ENCODE assay signal across 8 mouse cellular contexts in the genomic region with DNA sequence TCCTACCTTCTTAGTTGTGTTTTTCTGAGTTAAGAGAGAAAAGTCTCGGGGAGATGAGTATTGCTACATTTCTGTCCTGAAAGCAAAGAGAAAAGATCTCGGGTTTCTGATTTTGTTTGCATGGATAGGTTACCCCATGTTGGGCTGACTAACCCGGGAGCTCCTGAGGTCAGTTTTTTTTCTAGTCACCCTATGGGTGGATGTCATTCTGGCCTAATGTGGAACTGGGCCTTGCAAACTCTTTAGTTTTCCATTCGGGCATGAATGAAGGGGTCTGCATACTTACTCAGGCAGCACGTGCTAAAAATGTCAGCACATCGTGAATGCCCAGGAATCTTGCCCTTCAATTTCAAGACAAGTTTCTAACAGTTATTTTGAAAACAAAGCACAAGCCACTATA. TPM values are rescaled to one million over a fixed set of nuclear protein-coding genes. Genes with fewer than 3 reads are reported as not detected.
DNase-seq lines count a peak whose midpoint lies in the region; ATAC-seq lines count a peak whose summit lies in the region.
"Had no signal": no experiment of that assay in that cellular context is flagged by ENCODE, and none has a peak within 500 bp of the region (broad histone marks: within the 10 kb centered on the region; RNA-seq: fewer than 3 reads in every experiment).

No protein-coding gene starts in this region.

- peaks cover 12% of the 10 kb centered on the region for H3K36me3 ChIP-seq in megakaryocyte, embryonic 14.5 days (replicated peaks; ENCODE audit: low read length)
- no peaks in the 10 kb centered on the region for H3K36me3 ChIP-seq in forebrain, embryonic 14.5 days (ENCODE audit: control insufficient read depth, insufficient read depth, low read length)
- H3K36me3 ChIP-seq in liver, embryonic 13.5 days, result peaks cover 18% of the 10 kb centered on the region

- no peak for DNase-seq in forebrain, embryonic 14.5 days (ENCODE audit: low spot score)
- DNase-seq in liver, embryonic 13.5 days, result no peak
- no peak for DNase-seq in cerebellum, adult 18-20 months
- no peak for DNase-seq in cerebellum, adult 11-12 months
- DNase-seq: spleen, adult 18-20 months had no signal

- no peak for ATAC-seq in megakaryocyte, adult 5-6 weeks (ENCODE audit: poor library complexity, severe bottlenecking)
- no peak for ATAC-seq in forebrain, embryonic 14.5 days
- no peak for ATAC-seq in liver, embryonic 13.5 days (ENCODE audit: low read depth)
- no peak for ATAC-seq in granulocyte monocyte progenitor cell, adult 5-6 weeks (replicated peaks; ENCODE audit: poor library complexity, severe bottlenecking)

- H3K4me3 ChIP-seq in megakaryocyte, embryonic 14.5 days (replicated peaks), result peak overlapping the region; percentile 96
- H3K4me3 ChIP-seq in forebrain, embryonic 14.5 days (ENCODE audit: low read depth, low read length), result peak overlapping the region; percentile 67; the same call in 1 of the 2 replicates
- H3K4me3 ChIP-seq in liver, embryonic 13.5 days (replicated peaks), result peak overlapping the region; percentile 81

- no peak overlapping the region for H3K27ac ChIP-seq in forebrain, embryonic 14.5 days (ENCODE audit: low read depth, low read length)
- peak overlapping the region; percentile 71 for H3K27ac ChIP-seq in liver, embryonic 13.5 days

- no peak overlapping the region for H3K9ac ChIP-seq in forebrain, embryonic 14.5 days (ENCODE audit: low read length)
- peak overlapping the region; percentile 86 for H3K9ac ChIP-seq in liver, embryonic 13.5 days

- H3K9me3 ChIP-seq in megakaryocyte, embryonic 14.5 days, result no peaks in the 10 kb centered on the region
- H3K9me3 ChIP-seq in forebrain, embryonic 14.5 days (replicated peaks; ENCODE audit: control insufficient read depth, low read length), result no peaks in the 10 kb centered on the region
- no peaks in the 10 kb centered on the region for H3K9me3 ChIP-seq in liver, embryonic 13.5 days (replicated peaks)

- H3K4me1 ChIP-seq in megakaryocyte, embryonic 14.5 days, result peaks cover 23% of the 10 kb centered on the region
- 0 out of 2 replicates have a peak, but pooled peaks cover 4% of the 10 kb centered on the region for H3K4me1 ChIP-seq in forebrain, embryonic 14.5 days (ENCODE audit: control insufficient read depth, insufficient read depth, low read length)
- H3K4me1 ChIP-seq in liver, embryonic 13.5 days (replicated peaks), result peaks cover 52% of the 10 kb centered on the region

- 26% methylated on average over 6 of the region's 6 CpGs for WGBS in forebrain, embryonic 14.5 days
- 51% methylated on average over 6 of the region's 6 CpGs for WGBS in liver, embryonic 13.5 days (ENCODE audit: insufficient replicate concordance)

- H3K4me2 ChIP-seq in forebrain, embryonic 14.5 days (ENCODE audit: low read length), result peak overlapping the region; percentile 80
- H3K4me2 ChIP-seq in liver, embryonic 13.5 days, result peak overlapping the region; percentile 91

- H3K27me3 ChIP-seq in megakaryocyte, embryonic 14.5 days (replicated peaks), result peaks cover 4% of the 10 kb centered on the region
- H3K27me3 ChIP-seq in forebrain, embryonic 14.5 days (replicated peaks; ENCODE audit: control insufficient read depth, insufficient read depth, low read length), result no peaks in the 10 kb centered on the region
- H3K27me3 ChIP-seq in liver, embryonic 13.5 days, result no peaks in the 10 kb centered on the region

RNA-seq across cellular contexts. Expression of gene Slc35g1, which starts 1.2 kb away (rescaled TPM):
- 0.56 and 2.9 TPM in 2 replicates for polyA plus RNA-seq in megakaryocyte, embryonic 14.5 days (2012; ENCODE audit: insufficient read depth, low replicate concordance)
- total RNA-seq in megakaryocyte, adult 5-6 weeks (2015), result 5.1 and 5.6 TPM in 2 replicates
- 3.6 and 5.1 TPM in 2 replicates for total RNA-seq in megakaryocyte, adult 5-6 weeks (2017)
- 1.1 and 1.4 TPM in 2 replicates for polyA plus RNA-seq in forebrain, embryonic 14.5 days (2014; fragmentation: Nextera tagmentation; extraction: Ambion mirVana)
- polyA plus RNA-seq in liver, embryonic 13.5 days (2015; fragmentation: Nextera tagmentation; extraction: Ambion mirVana), result 3.7 and 4.4 TPM in 2 replicates
- 12.1 and 14.0 TPM in 2 replicates for total RNA-seq in granulocyte monocyte progenitor cell, adult 5-6 weeks (2014; fragmentation: Nextera tagmentation)
- 7.9 and 13.2 TPM in 2 replicates for total RNA-seq in granulocyte monocyte progenitor cell, adult 5-6 weeks (2017)
